Mouse (Mus musculus) hindbrain, embryonic 11.5 days (tissue): ENCODE results near the gene March9. TPM values are rescaled to one million over a fixed set of nuclear protein-coding genes. Genes with fewer than 3 reads are reported as not detected.

ENCODE experiments used
- ATAC-seq: fragments of 200-750 bp; cut with Nextera tagmentation; 2 replicates; pipeline ENCODE4 v1.8.0; 2017; ENCODE audit warnings: mild to moderate bottlenecking, moderate TSS enrichment, moderate library complexity; ENCODE audit not compliant: low FRiP score
- DNase-seq: peaks from one replicate; pipeline ENCODE4 v3.0.0-alpha.2; 2015; ENCODE audit warnings: low spot score
- H3K27ac ChIP-seq: fragments of 300-500 bp; sonication (generic); 2 replicates; pipeline ENCODE4 v1.5.1; 2014; ENCODE audit warnings: mild to moderate bottlenecking, low read depth, low read length
- H3K27me3 ChIP-seq: fragments of 300-500 bp; sonication (generic); 2 replicates; pipeline ENCODE4 v1.6.1; 2014; ENCODE audit warnings: mild to moderate bottlenecking, low read length, moderate library complexity, mixed read lengths; ENCODE audit not compliant: control insufficient read depth, insufficient read depth
- H3K36me3 ChIP-seq: fragments of 300-500 bp; sonication (generic); 2 replicates; pipeline ENCODE4 v1.6.1; 2014; ENCODE audit warnings: mild to moderate bottlenecking, low read length, moderate library complexity, mixed read lengths; ENCODE audit not compliant: control insufficient read depth, insufficient read depth
- H3K4me1 ChIP-seq: fragments of 300-500 bp; sonication (generic); replicated peaks from 2 replicates; pipeline ENCODE4 v1.6.1; 2014; ENCODE audit warnings: low read length, mixed read lengths; ENCODE audit not compliant: control insufficient read depth, insufficient read depth
- H3K4me2 ChIP-seq: fragments of 300-500 bp; sonication (generic); replicated peaks from 2 replicates; pipeline ENCODE4 v1.6.1; 2014; ENCODE audit warnings: mild to moderate bottlenecking, low read depth, low read length
- H3K4me3 ChIP-seq: fragments of 300-500 bp; sonication (generic); 2 replicates; pipeline ENCODE4 v1.5.1; 2014; ENCODE audit warnings: low read depth, low read length
- H3K9ac ChIP-seq: fragments of 300-500 bp; sonication (generic); 2 replicates; pipeline ENCODE4 v1.6.1; 2014; ENCODE audit warnings: low read depth, low read length
- H3K9me3 ChIP-seq: fragments of 300-500 bp; sonication (generic); 2 replicates; pipeline ENCODE4 v1.6.1; 2016; ENCODE audit warnings: low read length; ENCODE audit not compliant: control insufficient read depth
- WGBS: fragments of 180-500 bp; shearing (Covaris S2); extraction: QIAGEN DNeasy Blood & Tissue Kit; methylation state at CpG from one replicate; pipeline ENCODE4 v1.1.7; 2014; 5-methylcytosine and 5-hydroxymethylcytosine counted together
- polyA plus RNA-seq: library from polyadenylated mRNA; unstranded; fragments of >200 nt; fragmentation: Nextera tagmentation; extraction: Ambion mirVana; gene quantifications from 2 replicates; pipeline ENCODE4 v1.2.1, GENCODE M21; 2014

March9 gene
- polyA plus RNA-seq, 1 experiment from 2014 or later, result 3.6 TPM

DNA sequence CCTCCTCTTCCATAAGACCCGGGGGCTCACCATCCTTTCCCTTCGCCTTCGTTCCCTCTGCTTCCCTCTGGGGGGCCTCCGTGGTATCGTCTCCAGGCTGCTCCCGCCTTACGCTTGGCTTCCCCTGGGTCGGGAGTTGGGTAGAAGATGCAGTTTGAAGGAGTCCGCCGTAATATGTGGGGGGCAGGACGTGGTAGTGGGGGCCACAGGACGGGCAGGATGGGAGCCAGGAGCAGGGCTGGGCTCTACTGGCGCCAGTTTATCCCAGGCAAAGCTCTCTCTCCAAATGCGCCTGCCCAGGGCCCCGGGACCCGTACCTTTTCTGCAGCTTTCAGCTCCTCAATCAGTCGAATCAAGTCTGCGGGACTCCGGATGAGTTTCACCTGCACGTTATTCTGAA, 38.5 kb upstream of the March9 start:
- H3K4me2 ChIP-seq, result no peak overlapping the region
- ATAC-seq (no peak), DNase-seq (no peak)
- no peak overlapping the region for H3K9ac ChIP-seq
- WGBS, result 80% methylated on average over 20 of the region's 20 CpGs
- H3K4me3 ChIP-seq, result no peak overlapping the region
- H3K4me1 ChIP-seq, result no peaks in the 10 kb centered on the region
- H3K27ac ChIP-seq, result no peak overlapping the region
- H3K27me3 ChIP-seq, result no peaks in the 10 kb centered on the region; the same call in 1 of the 2 replicates
- H3K9me3 ChIP-seq, result no peaks in the 10 kb centered on the region
- 0 out of 2 replicates have a peak, but pooled peaks cover 4% of the 10 kb centered on the region for H3K36me3 ChIP-seq

DNA sequence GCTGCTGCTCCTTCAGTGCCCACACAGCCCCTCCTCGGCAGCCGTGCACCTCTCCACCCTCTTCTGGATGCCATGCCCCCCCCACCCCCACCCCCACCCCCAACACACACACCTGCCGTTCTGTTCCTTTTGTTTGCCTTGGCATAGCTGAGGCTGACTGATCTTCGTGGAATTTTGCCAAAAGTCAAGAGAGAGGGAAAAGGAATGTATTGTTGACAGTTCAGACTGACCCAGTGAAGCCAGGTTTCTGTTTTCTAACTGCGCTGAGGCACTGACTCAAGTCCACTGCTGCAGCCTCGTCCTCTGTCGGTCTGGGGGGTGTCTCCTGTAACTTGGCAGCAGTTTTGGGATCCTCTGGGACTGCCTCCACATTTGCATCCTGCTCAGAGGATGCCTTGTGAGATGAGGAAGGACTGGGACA, 34.4 kb upstream of the March9 start:
- Histone ChIP-seq H3K9me3 (no peaks in the 10 kb centered on the region), H3K4me2 (no peak overlapping the region), H3K27ac (no peak overlapping the region), H3K4me1 (0 out of 2 replicates have a peak, but pooled peaks cover 3% of the 10 kb centered on the region), H3K27me3 (peaks cover 39% of the 10 kb centered on the region), H3K36me3 (0 out of 2 replicates have a peak, but pooled peaks cover 4% of the 10 kb centered on the region), H3K4me3 (no peak overlapping the region), H3K9ac (no peak overlapping the region)
- no peak for ATAC-seq
- DNase-seq, result no peak
- 71% methylated on average over 7 of the region's 7 CpGs for WGBS

DNA sequence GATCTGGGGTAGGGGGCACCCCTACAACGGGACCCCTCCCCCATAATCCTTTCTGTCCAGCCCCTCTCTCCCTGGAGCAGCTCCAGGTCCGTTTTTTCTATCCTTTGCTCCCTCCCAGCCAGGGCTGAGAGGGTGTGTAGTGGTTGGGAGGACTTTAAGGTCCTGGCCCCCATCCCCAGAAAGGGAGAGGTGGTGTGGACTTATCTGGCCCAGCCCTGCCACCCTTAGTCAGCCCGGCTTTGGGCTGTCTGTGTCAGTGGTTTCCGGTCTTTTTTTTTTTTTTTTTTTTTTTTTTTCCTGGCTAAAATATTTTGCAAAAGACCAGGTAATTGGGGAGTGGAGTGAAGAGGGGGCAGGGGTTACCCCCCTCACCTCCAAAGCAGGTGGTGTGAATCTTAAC, 32.8 kb upstream of the March9 start:
- Histone ChIP-seq H3K9me3 (no peaks in the 10 kb centered on the region), H3K4me3 (no peak overlapping the region), H3K4me1 (0 out of 2 replicates have a peak, but pooled peaks cover 3% of the 10 kb centered on the region), H3K27ac (no peak overlapping the region), H3K27me3 (peaks cover 45% of the 10 kb centered on the region), H3K4me2 (no peak overlapping the region), H3K36me3 (no peaks in the 10 kb centered on the region), H3K9ac (no peak overlapping the region)
- DNase-seq, result no peak
- WGBS, result 52% methylated on average over 4 of the region's 4 CpGs
- ATAC-seq, result no peak

DNA sequence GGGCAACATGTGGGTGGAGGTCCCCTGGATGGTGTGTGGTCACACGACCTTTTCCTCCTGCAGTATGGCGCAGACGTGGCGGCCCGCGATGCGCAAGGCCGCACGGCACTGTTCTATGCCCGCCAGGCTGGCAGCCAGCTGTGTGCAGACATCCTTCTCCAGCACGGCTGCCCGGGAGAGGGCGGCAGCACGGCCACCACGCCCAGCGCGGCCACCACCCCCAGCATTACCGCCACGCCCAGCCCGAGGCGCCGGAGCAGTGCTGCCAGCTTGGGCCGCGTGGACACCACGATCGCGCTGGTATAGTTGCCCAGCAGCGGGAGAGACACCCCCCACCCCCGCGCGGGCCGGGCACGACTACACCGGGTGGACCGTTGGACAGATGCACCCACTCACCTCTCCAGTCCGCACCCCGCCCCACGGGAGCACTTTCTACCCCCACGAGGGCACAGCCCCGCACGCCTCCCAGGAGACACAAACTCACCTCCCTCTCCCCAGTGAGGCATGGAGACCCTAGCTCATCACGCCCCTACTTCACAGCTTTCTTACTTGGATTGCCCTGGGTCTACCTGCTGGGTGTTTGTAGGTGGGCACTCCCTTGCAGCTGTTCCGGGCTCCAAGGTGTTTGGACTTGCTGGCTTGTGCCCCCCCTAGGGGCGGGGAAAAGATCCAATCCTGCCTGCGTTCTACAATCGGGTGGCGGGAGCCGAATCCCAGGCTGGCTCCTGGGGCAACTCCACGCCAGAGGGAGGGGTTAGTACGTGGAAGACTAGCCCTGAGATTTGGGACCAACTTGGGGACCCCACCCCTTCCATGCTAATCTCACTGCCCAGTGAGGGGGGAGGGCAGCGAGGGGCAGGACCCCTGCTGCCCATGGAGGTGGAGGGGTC, 31.8 kb upstream of the March9 start:
- peak; percentile 28 for DNase-seq
- no peak overlapping the region for H3K27ac ChIP-seq
- H3K9ac ChIP-seq, result peak overlapping the region; percentile 27; the same call in 1 of the 2 replicates
- no peak overlapping the region; the same call in 1 of the 2 replicates for H3K4me2 ChIP-seq
- peak overlapping the region; percentile 17; the same call in 1 of the 2 replicates for H3K4me3 ChIP-seq
- no peaks in the 10 kb centered on the region for H3K36me3 ChIP-seq
- 0 out of 2 replicates have a peak, but pooled peaks cover 3% of the 10 kb centered on the region for H3K4me1 ChIP-seq
- H3K9me3 ChIP-seq, result no peaks in the 10 kb centered on the region
- 6% methylated on average over 47 of the region's 51 CpGs for WGBS
- peak; percentile 25; the same call in 1 of the 2 replicates for ATAC-seq
- H3K27me3 ChIP-seq, result peaks cover 48% of the 10 kb centered on the region

DNA sequence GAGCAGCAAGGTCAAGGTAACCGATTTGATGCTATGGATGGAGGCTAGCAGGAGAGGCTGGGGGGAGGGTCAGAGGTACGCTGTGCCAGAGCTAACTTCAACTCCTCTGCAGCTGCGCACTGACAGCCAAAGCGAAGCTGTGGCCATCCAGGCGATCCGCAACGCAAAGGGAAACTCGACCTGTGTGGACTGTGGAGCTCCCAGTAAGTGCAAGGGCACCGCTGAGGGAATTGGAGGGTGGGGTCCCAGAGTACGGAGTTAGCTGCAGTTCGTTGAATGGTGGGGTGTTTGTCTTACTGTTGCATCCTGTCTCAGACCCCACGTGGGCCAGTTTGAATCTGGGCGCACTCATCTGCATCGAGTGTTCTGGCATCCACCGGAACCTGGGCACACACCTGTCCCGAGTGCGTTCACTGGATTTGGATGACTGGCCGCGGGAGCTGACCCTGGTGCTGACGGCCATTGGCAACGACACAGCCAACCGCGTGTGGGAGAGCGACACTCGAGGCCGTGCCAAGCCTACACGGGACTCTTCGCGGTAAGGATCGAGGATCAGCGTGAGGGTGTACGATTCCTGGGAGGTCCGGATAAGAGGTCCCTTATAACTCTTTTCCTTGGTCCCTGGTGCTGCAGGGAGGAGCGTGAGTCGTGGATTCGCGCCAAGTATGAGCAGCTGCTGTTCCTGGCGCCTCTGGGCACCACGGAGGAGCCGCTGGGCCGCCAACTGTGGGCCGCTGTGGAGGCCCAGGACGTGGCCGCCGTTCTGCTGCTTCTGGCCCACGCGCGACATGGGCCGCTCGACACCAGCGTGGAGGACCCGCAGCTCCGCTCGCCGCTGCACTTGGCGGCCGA, 30.8 kb upstream of the March9 start:
- Histone ChIP-seq H3K27ac (no peak overlapping the region), H3K4me1 (0 out of 2 replicates have a peak, but pooled peaks cover 3% of the 10 kb centered on the region), H3K9ac (no peak overlapping the region), H3K9me3 (no peaks in the 10 kb centered on the region), H3K36me3 (no peaks in the 10 kb centered on the region), H3K27me3 (peaks cover 48% of the 10 kb centered on the region), H3K4me2 (no peak overlapping the region; the same call in 1 of the 2 replicates), H3K4me3 (no peak overlapping the region)
- DNase-seq (peak; percentile 51), ATAC-seq (no peak)
- 7% methylated on average over 57 of the region's 57 CpGs for WGBS

DNA sequence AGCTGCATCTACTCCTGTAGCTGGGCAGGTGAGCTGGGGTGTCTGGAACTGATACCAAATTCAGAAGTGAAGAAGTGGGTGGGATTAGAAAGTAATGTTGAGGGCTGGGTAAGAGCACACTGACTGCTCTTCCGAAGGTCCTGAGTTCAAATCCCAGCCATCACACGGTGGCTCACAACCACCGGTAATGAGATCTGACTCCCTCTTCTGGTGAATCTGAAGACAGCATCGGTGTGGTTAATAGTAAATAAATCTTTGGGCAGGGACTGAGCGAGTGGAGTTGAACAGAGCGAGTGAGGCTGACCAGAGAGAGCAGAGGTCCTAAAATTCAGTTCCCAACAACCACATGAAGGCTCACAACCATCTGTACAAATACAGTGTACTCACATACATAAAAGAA, 25.6 kb upstream of the March9 start:
- no peak for ATAC-seq
- Histone ChIP-seq H3K4me2 (no peak overlapping the region), H3K36me3 (no peaks in the 10 kb centered on the region), H3K27ac (no peak overlapping the region), H3K9ac (no peak overlapping the region), H3K4me1 (peaks cover 6% of the 10 kb centered on the region), H3K9me3 (no peaks in the 10 kb centered on the region), H3K27me3 (peaks cover 42% of the 10 kb centered on the region), H3K4me3 (no peak overlapping the region)
- no peak for DNase-seq
- 76% methylated on average over 6 of the region's 6 CpGs for WGBS

DNA sequence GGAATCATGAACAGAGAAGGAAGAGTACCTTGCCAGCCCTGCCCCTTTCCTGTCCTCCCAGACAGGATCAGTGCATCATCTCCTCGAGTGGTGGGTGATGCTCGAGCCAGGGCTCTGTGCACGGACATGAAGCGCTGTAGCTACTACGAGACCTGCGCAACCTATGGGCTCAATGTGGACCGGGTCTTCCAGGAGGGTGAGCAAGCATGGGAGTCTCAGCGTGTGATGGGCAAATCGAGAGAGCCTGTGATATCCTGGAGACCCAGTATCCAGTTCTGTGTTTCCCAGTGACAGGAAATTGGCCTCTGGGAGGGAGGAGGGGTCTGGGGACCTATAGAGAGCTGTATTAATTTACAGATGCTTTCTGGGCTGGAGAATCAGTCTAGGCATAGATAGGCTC, 25.1 kb upstream of the March9 start:
- Histone ChIP-seq H3K4me2 (no peak overlapping the region), H3K27me3 (peaks cover 42% of the 10 kb centered on the region), H3K4me1 (peaks cover 12% of the 10 kb centered on the region), H3K27ac (no peak overlapping the region), H3K9me3 (no peaks in the 10 kb centered on the region), H3K4me3 (no peak overlapping the region), H3K9ac (no peak overlapping the region), H3K36me3 (no peaks in the 10 kb centered on the region)
- no peak for ATAC-seq
- WGBS, result 86% methylated on average over 9 of the region's 9 CpGs
- no peak for DNase-seq

DNA sequence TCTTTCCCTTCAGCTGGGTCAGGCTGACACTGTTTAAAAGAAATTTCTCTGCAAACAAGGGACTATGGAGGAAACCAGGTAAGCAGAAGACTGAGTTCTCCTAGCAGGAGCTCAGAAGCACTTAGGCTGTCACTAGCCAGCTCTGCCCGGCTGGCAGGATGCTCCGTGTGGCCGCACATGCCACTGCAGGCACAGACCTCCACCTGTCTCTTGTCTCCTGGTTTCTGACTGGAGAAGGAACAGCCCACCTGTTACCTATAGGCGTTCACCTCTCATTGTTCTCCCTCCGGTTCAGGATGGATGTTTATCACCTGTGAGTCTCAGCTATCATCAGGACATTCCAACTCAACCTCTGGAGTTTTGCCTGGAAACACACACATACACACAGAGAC, 23.9 kb upstream of the March9 start:
- no peak overlapping the region for H3K4me3 ChIP-seq
- ATAC-seq, result no peak
- 60% methylated on average over 5 of the region's 5 CpGs for WGBS
- peaks cover 42% of the 10 kb centered on the region for H3K27me3 ChIP-seq
- H3K9me3 ChIP-seq, result no peaks in the 10 kb centered on the region
- H3K9ac ChIP-seq, result no peak overlapping the region
- no peak overlapping the region for H3K27ac ChIP-seq
- H3K4me2 ChIP-seq, result no peak overlapping the region
- H3K4me1 ChIP-seq, result peaks cover 18% of the 10 kb centered on the region
- no peak for DNase-seq
- no peaks in the 10 kb centered on the region for H3K36me3 ChIP-seq
